Mouse (Mus musculus): ENCODE measurements at regions not wholly inside any gene's neighbourhood (a gene's known extent, or its start where the extent isn't known, plus 50 kb on each side); places are given as distances from the start of the nearest gene placed in this dataset.

- DNase-seq (ENCODE audit: low spot score): no peak
Measured at GRCm38 (mm10) chr1:163560276-163560943, 156.9 kb upstream of the Gorab start.

GRCm38 (mm10) chr1:163557875-163558274 is 154.4 kb upstream of the Gorab start:
- no peak for DNase-seq (ENCODE audit: low spot score)

GRCm38 (mm10) chr1:163555185-163555584 is 151.7 kb upstream of the Gorab start:
- no peak for DNase-seq (ENCODE audit: low spot score)

DNA sequence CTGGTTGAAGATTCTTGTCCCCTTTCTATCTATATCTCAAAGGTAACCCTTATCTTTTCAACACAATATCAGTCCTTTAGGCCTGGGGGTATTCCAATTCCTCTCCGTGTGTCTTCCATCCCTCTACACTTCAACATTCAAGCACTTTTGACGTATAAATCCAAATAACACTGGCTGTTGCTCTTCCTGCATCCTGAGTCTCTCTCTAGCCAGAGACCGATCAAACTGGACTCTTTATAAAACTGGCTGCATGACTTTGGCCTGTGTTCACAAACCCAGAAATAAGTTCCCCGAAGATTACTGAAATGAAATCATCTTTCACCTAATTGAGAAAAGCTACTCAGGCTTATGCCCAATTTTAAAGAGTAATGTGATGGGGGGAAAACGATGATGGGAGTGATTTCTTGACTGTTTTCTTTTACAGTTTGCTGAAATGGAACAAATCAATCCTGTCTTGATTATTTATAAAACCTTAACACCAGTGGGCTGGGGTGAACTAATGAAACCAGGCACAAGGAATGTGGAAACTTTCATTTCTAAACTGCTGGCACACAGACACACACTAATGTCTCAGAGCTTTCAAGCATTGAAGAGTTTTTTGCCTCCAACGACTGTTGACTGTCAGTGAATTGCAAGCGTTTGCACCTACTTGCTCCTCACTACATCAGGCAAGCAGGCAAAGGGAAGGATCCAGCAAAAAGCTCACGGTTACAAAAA is 135.5 kb upstream of the Gorab start:
- no peak for DNase-seq (ENCODE audit: low spot score)

DNA sequence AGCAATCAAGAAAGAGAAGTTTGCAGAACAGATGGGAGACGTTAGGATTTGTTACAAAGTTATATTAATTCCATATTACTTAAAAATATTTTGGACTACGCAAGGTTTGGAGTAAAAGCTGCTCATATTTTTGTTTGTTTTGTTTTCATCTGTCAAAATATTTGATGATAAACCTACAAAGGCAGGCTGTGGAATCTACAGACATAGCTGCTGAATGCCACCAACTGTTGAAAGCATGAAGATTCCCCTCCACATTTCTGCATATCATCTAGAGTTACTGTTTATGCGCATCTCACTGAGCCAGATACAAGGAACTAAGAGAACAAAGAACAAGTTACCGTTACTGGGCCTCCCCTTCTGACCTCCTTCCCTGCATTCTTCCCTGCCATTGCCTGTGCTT is 127.1 kb upstream of the Gorab start:
- DNase-seq (ENCODE audit: low spot score): no peak

DNA sequence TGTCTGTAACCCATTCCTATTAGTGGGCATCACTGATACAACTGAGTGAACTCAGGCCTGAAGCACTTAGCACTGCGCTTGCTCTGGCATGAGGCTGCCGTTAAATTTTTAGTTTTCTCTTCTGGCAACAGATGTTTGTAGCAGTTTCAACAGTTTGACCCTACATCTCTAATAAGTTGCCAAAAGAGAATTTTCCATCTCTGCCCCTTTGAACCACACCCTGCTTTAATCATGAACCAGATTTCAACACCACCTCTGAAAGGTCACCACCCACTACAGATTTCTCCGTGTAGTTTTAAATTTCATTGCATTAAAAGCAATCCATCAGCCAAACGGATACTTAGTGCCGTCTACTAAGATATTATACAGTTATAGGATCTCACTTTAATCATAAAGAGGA is 114.5 kb upstream of the Gorab start:
- peak; percentile 9 for DNase-seq (ENCODE audit: low spot score)

GRCm38 (mm10) chr1:163512847-163513246 is 109.4 kb upstream of the Gorab start:
- DNase-seq (ENCODE audit: low spot score): no peak

DNA sequence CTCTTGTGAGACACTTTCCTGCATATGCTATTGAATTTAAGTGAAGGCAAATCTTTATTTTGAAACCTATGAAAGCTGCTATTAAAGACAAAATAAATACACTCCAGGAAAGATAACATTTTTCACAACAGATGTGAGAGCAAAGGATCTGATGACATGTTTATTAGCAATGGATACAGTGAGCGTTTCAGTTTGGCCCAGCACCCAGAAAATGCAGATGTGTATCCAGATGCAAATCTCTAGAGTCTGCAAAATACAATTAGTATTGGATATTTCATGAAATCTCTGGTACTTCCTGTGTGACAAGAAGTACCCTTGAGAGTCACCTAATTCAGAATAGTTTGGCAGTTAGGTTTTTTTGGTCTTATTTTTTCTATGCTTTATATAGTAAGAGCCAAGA is 108.5 kb upstream of the Gorab start:
- no peak for DNase-seq (ENCODE audit: low spot score)

- DNase-seq (ENCODE audit: low spot score): no peak
Measured at GRCm38 (mm10) chr1:163505035-163505434, 101.6 kb upstream of the Gorab start.

- no peak for DNase-seq (ENCODE audit: low spot score)
Measured at GRCm38 (mm10) chr1:163502557-163502956, 99.1 kb upstream of the Gorab start.

DNA sequence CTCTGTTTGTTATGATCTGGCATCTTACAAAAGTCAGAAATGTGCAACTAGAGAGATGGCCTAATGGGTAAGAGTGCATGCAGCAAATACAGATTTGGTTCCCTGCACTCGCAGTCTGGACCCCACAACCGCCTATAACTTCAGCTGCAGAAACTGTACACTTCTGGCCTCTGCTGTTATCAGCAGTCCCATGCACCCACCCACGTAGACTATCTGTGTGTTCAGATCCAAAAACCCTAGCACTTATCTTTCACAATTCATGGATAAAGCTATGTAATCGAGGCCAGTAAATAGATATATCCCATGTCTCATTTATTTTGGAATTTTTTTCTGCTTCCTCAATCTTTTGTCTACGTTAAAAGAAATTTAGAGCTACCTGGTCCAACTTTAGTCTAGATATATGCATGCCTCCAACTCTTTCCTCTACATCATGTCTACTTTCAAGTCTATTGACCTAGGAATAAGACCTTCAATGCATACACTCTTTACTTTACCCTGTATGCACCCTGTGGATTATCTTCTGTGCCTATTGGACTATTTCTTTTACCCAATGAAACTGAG is 95.0 kb upstream of the Gorab start:
- DNase-seq (ENCODE audit: low spot score): no peak

DNA sequence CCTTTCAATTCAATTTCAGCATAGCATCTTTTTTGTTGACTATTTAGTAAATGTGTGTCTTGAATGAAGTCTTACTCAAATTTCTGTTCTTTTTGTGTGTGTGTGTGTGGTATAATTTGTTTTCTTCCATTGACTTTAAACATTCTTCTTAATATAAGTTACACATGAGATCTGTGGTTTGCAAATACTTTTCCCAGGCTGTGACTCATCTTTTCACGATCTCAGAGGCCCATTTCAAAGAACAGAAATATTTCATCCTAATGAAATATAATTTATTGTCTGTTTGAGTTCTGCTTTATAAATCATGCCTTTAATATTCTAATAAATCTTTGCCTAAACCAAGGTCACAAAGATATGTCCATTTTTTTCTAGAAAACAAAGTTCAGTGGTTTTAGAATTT is 92.9 kb upstream of the Gorab start:
- DNase-seq (ENCODE audit: low spot score): no peak

DNA sequence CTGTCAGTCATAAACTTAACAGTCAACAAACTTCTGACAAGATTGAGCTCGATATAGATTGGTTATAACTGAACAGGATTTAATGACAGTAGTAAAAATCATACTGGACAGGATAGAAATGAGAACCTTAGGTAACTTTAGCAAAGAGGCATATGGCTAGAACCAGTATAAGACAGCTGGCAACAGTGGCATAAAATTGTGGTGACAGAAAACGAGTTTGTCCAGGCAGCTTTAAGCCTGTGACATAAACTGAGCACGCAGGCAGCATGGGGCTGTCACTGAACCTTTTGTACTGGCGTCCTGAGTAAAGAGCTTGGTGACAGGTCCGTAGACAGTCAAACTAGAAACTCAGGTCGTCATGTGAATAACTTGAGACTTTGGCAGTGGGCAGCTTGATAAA is 85.1 kb upstream of the Gorab start:
- no peak for DNase-seq (ENCODE audit: low spot score)

- DNase-seq (ENCODE audit: low spot score): no peak
Measured at GRCm38 (mm10) chr1:163488109-163488508, 84.6 kb upstream of the Gorab start.

- no peak for DNase-seq (ENCODE audit: low spot score)
Measured at GRCm38 (mm10) chr1:163483098-163483497, 79.6 kb upstream of the Gorab start.

DNA sequence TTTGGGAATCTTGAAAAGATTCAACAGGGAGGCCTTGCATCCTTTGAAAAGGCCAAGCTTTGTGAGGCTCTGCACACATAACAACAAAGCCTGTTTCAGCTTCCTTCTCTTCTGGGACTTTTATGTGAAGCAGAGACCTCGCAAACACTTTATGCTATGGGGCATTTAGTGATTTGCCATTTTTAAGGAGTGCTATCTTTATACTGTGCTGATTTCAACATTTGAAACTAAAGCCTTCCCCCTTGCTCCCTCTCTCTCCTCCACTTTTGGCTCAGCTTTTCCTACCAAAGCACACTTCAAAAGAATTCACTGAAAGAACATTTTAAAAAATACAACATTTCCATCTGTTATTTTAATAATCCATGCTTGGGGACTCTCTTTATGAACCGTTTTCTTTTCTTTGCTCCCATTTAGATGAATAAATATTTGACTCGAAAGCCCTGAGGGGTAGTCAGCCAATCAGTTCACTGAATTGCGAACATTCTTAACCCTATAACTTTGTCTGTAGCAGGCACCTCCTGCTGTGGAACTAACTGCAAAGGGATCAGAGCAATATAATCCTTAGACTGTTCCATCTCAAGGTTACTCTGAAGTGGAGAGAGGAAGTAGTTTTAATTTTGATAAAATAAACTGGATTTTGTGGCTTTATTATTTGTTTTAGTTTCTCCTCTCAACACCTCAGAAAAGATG is 74.2 kb upstream of the Gorab start:
- DNase-seq (ENCODE audit: low spot score): no peak

DNA sequence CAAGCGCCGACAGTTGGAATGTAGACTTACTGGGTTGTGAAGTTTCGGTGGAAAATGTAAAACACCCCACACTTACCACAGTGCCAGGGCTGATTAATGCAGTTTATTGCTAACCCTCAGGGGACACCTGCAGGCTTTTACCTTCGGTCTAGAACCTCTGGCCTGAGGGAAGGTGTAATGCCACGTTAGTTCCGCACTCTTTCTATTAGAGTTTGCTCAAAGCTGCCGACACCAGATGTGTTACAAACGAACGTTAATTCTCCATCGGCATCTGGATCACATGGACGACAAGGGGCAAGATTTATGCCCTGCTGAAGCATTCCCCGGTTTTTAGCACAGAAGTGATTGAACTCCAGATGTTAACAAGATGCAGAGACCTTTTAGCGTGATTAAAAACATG is 57.7 kb upstream of the Gorab start:
- no peak for DNase-seq (ENCODE audit: low spot score)

GRCm38 (mm10) chr1:163456366-163456765 is 52.9 kb upstream of the Gorab start:
- DNase-seq (ENCODE audit: low spot score): no peak
